Mouse (Mus musculus): ENCODE data around the gene Wfikkn1. TPM values are rescaled to one million over a fixed set of nuclear protein-coding genes. Genes with fewer than 3 reads are reported as not detected.

Wfikkn1 gene
- total and polyA plus RNA-seq, 3 experiments = 0.19 to 0.53 TPM; not detected in 1

GRCm38 (mm10) chr17:25874148-25874720, 6.4 kb downstream of the Wfikkn1 start:
- no peak for DNase-seq (ENCODE audit: low read depth, low spot score)
- peak overlapping the region; percentile 26 for H3K27ac ChIP-seq (ENCODE audit: control insufficient read depth, low read depth, low read length)
- H3K36me3 ChIP-seq (ENCODE audit: control insufficient read depth in 1 of 2, insufficient read depth in 2 of 2, low read length in 2 of 2) = peaks cover 0 to 7% of the 10 kb centered on the region in 2 experiments; a peak in 2 of 4 replicates
- H3K9me3 ChIP-seq (replicated peaks; ENCODE audit: insufficient read depth, low read length) = no peaks in the 10 kb centered on the region
- H3K27me3 ChIP-seq (ENCODE audit: control insufficient read depth in 1 of 2, insufficient read depth in 2 of 2, low read length in 2 of 2) = no peaks in the 10 kb centered on the region
- H3K4me3 ChIP-seq (ENCODE audit: control insufficient read depth in 1 of 2, insufficient read depth in 1 of 2, low read depth in 2 of 2, low read length in 2 of 2) = peak overlapping the region; percentile 82 to 87
- peaks cover 2 to 19% of the 10 kb centered on the region in 2 experiments; a peak in 3 of 4 replicates for H3K4me1 ChIP-seq (ENCODE audit: control insufficient read depth in 1 of 2, insufficient read depth in 2 of 2, low read length in 2 of 2)
- H3K79me2 ChIP-seq (ENCODE audit: control insufficient read depth, insufficient read depth, low read length, poor library complexity) = peaks cover 6% of the 10 kb centered on the region; the same call in 1 of the 2 replicates
- TF ChIP-seq ETS1 (IDR thresholded peaks at IDR 0.05; ENCODE audit: low read depth, low read length) = no peak
- no peak for TF ChIP-seq POLR2AphosphoS5 (IDR thresholded peaks at IDR 0.05; ENCODE audit: borderline replicate concordance, low read depth, low read length)
- TF ChIP-seq MYB (IDR thresholded peaks at IDR 0.05; ENCODE audit: low read depth, low read length) = no peak
- TF ChIP-seq CTCF (IDR thresholded peaks at IDR 0.05 in 2 of 3, conservative IDR thresholded peaks at IDR 0.05 in 1 of 3; ENCODE audit: control insufficient read depth in 1 of 3, insufficient read depth in 1 of 3, low read depth in 2 of 3, low read length in 3 of 3, poor library complexity in 1 of 3, severe bottlenecking in 1 of 3) = no peak
- TF ChIP-seq RCOR1 (IDR thresholded peaks at IDR 0.05; ENCODE audit: low read depth, low read length) = no peak
- no peak for TF ChIP-seq MAZ (IDR thresholded peaks at IDR 0.05; ENCODE audit: low read depth, low read length)
- TF ChIP-seq ZKSCAN1 (IDR thresholded peaks at IDR 0.05; ENCODE audit: low read depth, low read length) = no peak
- no peak for TF ChIP-seq SMC3 (IDR thresholded peaks at IDR 0.05; ENCODE audit: low read depth, low read length)
- TF ChIP-seq USF2 (IDR thresholded peaks at IDR 0.05; ENCODE audit: borderline replicate concordance in 1 of 2, insufficient read depth in 1 of 2, low read depth in 1 of 2, low read length in 2 of 2) = no peak
- no peak for TF ChIP-seq CHD2 (IDR thresholded peaks at IDR 0.05; ENCODE audit: low read length)
- TF ChIP-seq SIN3A (IDR thresholded peaks at IDR 0.05; ENCODE audit: low read length) = no peak
- TF ChIP-seq ELF1 (IDR thresholded peaks at IDR 0.05; ENCODE audit: low read depth, low read length) = no peak
- TF ChIP-seq HCFC1 (IDR thresholded peaks at IDR 0.05; ENCODE audit: low read depth, low read length) = no peak
- TF ChIP-seq EP300 (IDR thresholded peaks at IDR 0.05; ENCODE audit: low read depth in 1 of 2, low read length in 2 of 2) = no peak
- no peak for TF ChIP-seq MAX (IDR thresholded peaks at IDR 0.05; ENCODE audit: low read length)
- no peak for TF ChIP-seq E2F4 (IDR thresholded peaks at IDR 0.05; ENCODE audit: borderline replicate concordance, low read depth, low read length)
- no peak for TF ChIP-seq KAT2A (conservative IDR thresholded peaks at IDR 0.05; ENCODE audit: low read depth, low read length)
- peak overlapping the region; percentile 73 for H3K9ac ChIP-seq (ENCODE audit: control insufficient read depth, low read depth, low read length, poor library complexity, severe bottlenecking)

- H3K27me3 ChIP-seq (ENCODE audit: control insufficient read depth in 1 of 2, insufficient read depth in 2 of 2, low read length in 2 of 2) = no peaks in the 10 kb centered on the region
- H3K27ac ChIP-seq (ENCODE audit: control insufficient read depth, low read depth, low read length) = peak overlapping the region; percentile 26; the same call in 1 of the 2 replicates
- H3K9ac ChIP-seq (ENCODE audit: control insufficient read depth, low read depth, low read length, poor library complexity, severe bottlenecking) = peak overlapping the region; percentile 73
- peak overlapping the region; percentile 82 to 87 for H3K4me3 ChIP-seq (ENCODE audit: control insufficient read depth in 1 of 2, insufficient read depth in 1 of 2, low read depth in 2 of 2, low read length in 2 of 2)
- H3K79me2 ChIP-seq (ENCODE audit: control insufficient read depth, insufficient read depth, low read length, poor library complexity) = peaks cover 6% of the 10 kb centered on the region; the same call in 1 of the 2 replicates
- DNase-seq (ENCODE audit: low read depth, low spot score) = peak; percentile 66
- H3K36me3 ChIP-seq (ENCODE audit: control insufficient read depth in 1 of 2, insufficient read depth in 2 of 2, low read length in 2 of 2) = peaks cover 0 to 7% of the 10 kb centered on the region in 2 experiments; a peak in 2 of 4 replicates
- H3K4me1 ChIP-seq (ENCODE audit: control insufficient read depth in 1 of 2, insufficient read depth in 2 of 2, low read length in 2 of 2) = peaks cover 2 to 19% of the 10 kb centered on the region in 2 experiments; a peak in 3 of 4 replicates
- no peaks in the 10 kb centered on the region for H3K9me3 ChIP-seq (replicated peaks; ENCODE audit: insufficient read depth, low read length)
- TF ChIP-seq MXI1 (IDR thresholded peaks at IDR 0.05; ENCODE audit: low read depth, low read length) (no peak), MAZ (IDR thresholded peaks at IDR 0.05; ENCODE audit: low read depth, low read length) (no peak), UBTF (IDR thresholded peaks at IDR 0.05; ENCODE audit: borderline replicate concordance, insufficient read depth, low read depth, low read length) (no peak), MYB (IDR thresholded peaks at IDR 0.05; ENCODE audit: low read depth, low read length) (no peak), NELFE (IDR thresholded peaks at IDR 0.05; ENCODE audit: low read depth, low read length) (no peak), MYC (IDR thresholded peaks at IDR 0.05; ENCODE audit: low read depth, low read length) (no peak), MAFK (IDR thresholded peaks at IDR 0.05; ENCODE audit: borderline replicate concordance, low read depth, low read length) (0 out of 2 replicates have a peak, but pooled peaks have one; percentile 29), ZKSCAN1 (IDR thresholded peaks at IDR 0.05; ENCODE audit: low read depth, low read length) (no peak), MAX (IDR thresholded peaks at IDR 0.05; ENCODE audit: low read length) (no peak), NRF1 (IDR thresholded peaks at IDR 0.05; ENCODE audit: insufficient read depth, low read depth, low read length, poor library complexity, severe bottlenecking) (no peak), BHLHE40 (IDR thresholded peaks at IDR 0.05; ENCODE audit: borderline replicate concordance, low read depth, low read length) (no peak), USF2 (IDR thresholded peaks at IDR 0.05; ENCODE audit: borderline replicate concordance in 1 of 2, insufficient read depth in 1 of 2, low read depth in 1 of 2, low read length in 2 of 2) (no peak), CHD1 (IDR thresholded peaks at IDR 0.05; ENCODE audit: low read depth, low read length) (no peak), KAT2A (conservative IDR thresholded peaks at IDR 0.05; ENCODE audit: low read depth, low read length) (no peak), USF1 (IDR thresholded peaks at IDR 0.05; ENCODE audit: low read depth, low read length) (no peak), MEF2A (IDR thresholded peaks at IDR 0.05; ENCODE audit: extremely low read depth, insufficient replicate concordance, low read depth, low read length, poor library complexity, severe bottlenecking) (no peak)
Observed at GRCm38 (mm10) chr17:25873405-25874147, 7.1 kb downstream of the Wfikkn1 start.
